Mouse (Mus musculus): Measurements from ENCODE around the gene Crebrf.

Crebrf gene

GRCm38 (mm10) chr17:26715271-26715758, at the start of gene Crebrf:
Crebrf (plus strand) TSS chr17:26715650.
- peak; percentile 98 for DNase-seq (ENCODE audit: low spot score in 2 of 2)

- no peak for DNase-seq (ENCODE audit: low spot score in 2 of 2)
Observed at GRCm38 (mm10) chr17:26671268-26671667, 44.2 kb upstream of the Crebrf start.

DNA sequence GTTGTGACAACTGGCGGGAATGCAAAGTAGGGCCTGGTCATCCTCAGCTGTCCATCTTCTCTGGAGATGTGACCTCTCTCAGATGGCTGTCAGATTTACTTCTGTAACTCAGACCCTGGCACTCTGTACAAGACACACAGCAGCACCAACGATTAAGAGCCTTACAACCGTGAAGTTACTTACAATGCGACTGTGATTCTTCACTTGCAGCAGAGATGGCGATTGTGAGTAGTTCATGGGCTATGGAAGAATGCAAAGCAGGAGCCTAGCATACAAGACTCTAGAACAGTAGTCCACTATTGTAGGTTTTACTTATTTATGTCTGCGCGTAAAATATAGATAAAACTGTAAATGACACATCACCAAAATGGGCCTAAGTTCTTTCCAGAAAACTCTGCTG, 39.6 kb upstream of the Crebrf start:
- DNase-seq (ENCODE audit: low spot score in 2 of 2), result no peak

DNA sequence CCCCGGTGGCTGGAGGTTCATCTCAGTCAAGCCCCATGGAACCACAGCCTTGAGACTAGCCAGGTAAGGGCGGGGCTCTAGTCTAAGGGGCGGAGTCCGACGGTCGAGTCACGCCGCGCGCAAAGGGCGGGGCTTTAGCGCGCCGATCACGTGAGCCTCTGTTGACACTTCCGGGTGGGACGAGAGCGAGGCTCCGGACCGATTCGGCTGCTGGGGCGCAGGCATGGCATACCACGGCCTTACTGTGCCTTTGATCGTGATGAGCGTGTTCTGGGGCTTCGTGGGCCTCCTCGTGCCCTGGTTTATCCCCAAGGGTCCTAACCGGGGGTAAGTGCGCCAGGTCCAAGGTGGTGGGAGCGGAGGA, 39.2 kb upstream of the Crebrf start:
- DNase-seq (ENCODE audit: low spot score in 2 of 2), result peak; percentile 89 to 94

DNA sequence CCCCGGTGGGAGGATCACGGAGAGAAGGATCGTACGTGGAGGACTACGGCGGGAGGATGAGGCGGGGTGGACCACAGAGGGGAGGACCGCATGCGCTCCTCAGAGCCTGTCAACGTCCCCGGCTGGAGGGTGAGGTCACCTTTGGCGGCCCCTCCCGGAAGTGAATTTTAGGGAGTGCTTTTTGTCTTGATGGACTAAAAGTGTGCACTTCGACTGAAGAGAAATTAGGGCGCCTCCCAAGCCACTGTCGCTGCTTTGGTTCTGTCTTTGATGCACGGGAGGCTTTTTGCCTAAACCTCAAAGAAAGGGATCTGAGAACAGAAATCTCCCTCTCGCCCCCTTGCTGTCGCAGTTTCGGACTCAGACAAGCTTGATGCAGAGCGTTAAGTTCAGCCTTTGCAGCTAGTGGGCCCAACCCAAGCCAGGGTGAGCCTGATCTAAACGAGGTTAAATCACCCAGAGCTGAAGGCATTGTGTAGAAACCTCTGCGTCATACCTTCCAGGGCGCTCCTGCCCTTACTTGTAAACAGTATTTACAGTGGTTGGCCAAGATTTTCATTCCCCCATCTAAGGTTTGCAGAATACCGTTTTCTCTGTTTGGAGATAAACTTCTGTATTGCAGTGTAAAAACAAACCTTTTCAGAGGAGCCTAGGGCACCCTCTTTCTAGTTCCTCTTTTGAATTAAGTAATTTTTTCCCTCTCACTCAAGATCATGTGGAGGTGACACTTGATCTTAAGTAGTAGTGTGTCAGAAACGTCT, 38.7 kb upstream of the Crebrf start:
- DNase-seq (ENCODE audit: low spot score in 2 of 2), result peak; percentile 61 to 83

GRCm38 (mm10) chr17:26677711-26678637, 37.5 kb upstream of the Crebrf start:
- DNase-seq (ENCODE audit: low spot score in 2 of 2), result no peak

DNA sequence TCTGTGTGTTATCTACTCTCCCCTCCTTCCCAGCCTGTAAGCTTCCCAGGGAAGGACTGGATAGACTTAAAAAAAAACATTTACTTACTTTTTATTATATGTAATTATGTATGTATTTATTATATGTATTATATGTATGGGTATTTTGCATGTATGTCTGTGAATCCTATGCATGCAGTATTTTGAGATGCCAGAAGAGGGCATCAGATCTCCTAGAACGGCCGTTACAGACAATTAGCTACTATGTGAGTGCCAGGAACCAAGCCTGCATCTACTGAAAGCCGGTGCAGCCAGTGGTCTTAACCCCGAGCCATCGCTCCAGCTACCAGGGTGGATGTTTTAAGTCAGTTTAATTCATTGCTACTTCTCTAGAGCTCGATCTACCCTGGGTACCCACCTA, 34.2 kb upstream of the Crebrf start:
- DNase-seq (ENCODE audit: low spot score in 2 of 2), result no peak

GRCm38 (mm10) chr17:26686334-26687000, 29.0 kb upstream of the Crebrf start:
- no peak for DNase-seq (ENCODE audit: low spot score in 2 of 2)

DNA sequence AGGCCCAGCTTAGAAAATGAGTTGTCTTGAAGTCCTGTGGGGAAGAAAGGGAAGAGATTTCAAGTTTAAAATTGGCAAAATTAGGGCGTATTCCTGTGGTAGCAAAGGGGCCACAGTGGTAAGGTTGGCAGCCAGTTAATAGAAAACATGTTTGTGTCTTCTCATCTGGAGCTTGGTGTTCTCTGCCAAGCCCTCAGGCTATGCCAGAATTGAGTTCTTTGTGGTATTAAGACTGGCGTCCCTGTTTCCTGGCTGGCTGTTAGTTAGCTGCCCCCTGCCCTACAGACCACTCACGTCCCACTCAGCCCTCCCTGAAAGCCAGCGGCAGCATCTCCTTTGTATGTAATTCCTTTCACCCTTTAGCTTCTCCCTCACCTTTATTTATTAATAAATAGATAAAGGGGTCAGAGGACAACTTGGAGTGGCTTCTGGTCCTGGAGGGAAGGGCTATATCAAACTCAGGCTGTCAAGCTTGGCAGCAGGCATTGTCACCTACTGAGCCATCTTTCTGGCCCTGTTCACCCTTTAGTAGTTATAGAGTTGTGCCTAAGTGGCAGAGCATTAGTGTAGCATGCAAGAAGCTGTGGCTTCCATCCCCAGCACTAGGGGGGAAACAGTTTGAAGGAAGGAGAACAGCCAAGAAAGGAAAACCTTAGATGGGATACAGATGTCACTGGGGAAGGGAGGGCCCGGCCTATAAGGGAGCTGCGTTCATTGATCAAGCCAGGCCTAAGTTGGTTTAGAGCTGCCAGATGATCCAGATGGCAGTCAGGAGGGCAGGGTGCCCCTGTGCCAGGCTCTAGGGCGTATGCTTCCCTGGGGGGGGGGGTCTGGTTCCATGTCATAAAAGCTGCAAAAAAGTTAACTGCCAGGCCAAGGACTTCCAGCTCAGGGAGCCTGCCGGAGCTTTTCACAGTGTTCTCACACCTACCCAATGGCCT, 26.4 kb upstream of the Crebrf start:
- DNase-seq (ENCODE audit: low spot score in 2 of 2), result no peak

GRCm38 (mm10) chr17:26689810-26690209, 25.6 kb upstream of the Crebrf start:
- DNase-seq (ENCODE audit: low spot score in 2 of 2), result no peak

- DNase-seq (ENCODE audit: low spot score in 2 of 2), result no peak
Observed at GRCm38 (mm10) chr17:26690236-26690635, 25.2 kb upstream of the Crebrf start.

DNA sequence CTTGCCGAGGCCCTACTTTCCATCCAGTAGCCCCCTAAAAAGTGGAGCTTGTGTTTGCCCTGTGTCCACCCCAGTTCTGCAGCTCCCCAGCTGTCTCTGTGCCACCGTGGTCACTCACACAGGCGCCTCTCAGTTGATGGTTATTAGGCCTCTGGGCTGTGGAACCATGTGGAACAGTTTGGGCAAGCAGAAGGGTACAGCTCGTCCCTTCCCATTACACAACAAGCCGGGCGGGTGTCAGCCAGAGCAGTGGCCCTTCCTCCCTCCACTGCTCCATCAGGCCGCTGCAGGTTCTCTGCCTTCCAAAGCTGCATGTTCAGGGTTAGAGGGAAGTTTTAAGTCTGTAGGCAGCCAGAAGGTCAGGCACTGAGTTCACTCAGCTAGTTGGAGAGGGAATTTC, 24.3 kb upstream of the Crebrf start:
- DNase-seq (ENCODE audit: low spot score in 2 of 2), result no peak

- no peak for DNase-seq (ENCODE audit: low spot score in 2 of 2)
Observed at GRCm38 (mm10) chr17:26693424-26693823, 22.0 kb upstream of the Crebrf start.

GRCm38 (mm10) chr17:26694171-26694570, 21.3 kb upstream of the Crebrf start:
- DNase-seq (ENCODE audit: low spot score in 2 of 2), result no peak

GRCm38 (mm10) chr17:26695193-26695592, 20.3 kb upstream of the Crebrf start:
- no peak for DNase-seq (ENCODE audit: low spot score in 2 of 2)

- peak in 1 of 2 experiments; percentile 29 for DNase-seq (ENCODE audit: low spot score in 2 of 2)
Observed at GRCm38 (mm10) chr17:26698846-26699245, 16.6 kb upstream of the Crebrf start.

DNA sequence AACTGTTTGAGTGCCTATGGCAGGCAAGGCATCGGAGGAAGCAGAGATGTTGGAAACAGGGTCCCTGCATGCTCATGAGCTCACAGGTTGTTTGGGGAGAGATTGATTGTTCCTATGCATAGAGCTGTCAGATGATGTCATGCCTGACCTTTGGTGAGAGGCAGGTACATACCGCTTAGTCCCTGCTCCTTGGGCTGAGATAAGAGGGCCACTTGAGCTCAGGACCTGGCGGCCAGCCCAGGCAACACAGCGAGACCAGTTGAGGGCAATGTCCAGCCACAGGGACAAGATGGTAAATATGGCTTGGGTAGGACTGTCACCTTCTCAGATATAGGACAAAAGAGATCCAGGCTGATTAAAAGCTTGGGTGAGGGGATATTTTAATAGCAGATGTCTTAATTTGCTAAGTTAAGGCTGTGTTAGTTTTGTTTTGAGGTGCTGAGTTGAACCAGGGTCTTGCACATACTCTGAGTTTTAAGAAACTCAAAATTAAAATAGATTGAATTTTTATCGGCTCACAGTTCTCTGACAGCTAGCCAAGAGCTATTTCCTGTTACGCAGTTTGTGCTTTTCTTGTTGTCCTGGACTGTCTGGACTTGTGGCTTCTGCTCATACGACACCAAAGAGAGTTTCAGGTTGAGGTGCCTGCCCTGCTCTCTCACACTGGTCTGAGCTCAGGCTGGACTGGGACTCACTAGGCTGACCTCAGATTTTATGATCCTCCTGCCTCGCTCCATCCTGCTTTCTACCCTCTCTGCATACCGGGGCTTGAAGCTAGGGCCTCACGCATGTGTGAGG, 15.4 kb upstream of the Crebrf start:
- DNase-seq (ENCODE audit: low spot score in 2 of 2), result no peak

DNA sequence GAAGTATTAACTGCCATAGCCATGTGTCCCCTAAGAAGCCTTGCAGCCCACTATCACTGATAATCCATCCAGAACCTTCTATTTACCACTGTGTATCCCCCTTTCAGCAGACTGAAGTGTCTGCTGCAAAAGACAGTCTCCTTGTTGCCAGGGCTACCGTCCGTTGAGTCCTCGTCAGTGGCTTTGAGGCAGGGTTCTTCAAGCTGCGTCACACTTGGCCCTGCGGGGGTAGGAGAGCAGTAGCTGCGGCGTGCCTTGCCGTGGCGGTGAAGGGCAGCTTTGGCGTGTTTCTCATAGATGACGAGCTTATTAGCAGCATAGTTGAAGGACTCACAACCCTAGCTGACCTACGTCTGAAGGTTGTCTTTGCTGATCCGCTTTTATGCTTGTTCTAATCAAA, 13.9 kb upstream of the Crebrf start:
- DNase-seq (ENCODE audit: low spot score in 2 of 2), result no peak

- no peak for DNase-seq (ENCODE audit: low spot score in 2 of 2)
Observed at GRCm38 (mm10) chr17:26702621-26703020, 12.8 kb upstream of the Crebrf start.

DNA sequence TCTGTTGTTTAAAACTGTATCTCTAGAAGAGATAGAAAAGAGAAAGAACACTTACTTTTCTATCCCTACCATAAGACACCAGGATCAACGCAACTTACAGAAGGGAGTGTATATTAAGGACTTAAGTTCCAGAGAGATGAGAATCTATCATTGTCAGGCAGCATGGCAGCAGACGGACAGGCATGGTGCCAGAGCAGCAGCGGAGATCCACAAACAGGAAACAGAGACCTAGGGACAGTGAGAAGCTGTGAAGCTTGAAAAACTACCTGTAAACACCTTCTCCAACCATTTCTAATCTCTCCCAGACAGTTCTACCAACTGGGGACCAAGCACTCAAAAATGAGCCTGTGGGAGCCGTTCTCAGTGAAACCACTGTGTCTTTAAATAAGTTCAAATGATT, 11.8 kb upstream of the Crebrf start:
- DNase-seq (ENCODE audit: low spot score in 2 of 2), result no peak

All from spleen, postnatal 4 days (tissue).